Mouse (Mus musculus) brown adipose tissue, adult 24 weeks (tissue): ENCODE measurements around the gene Ggta1. TPM values are rescaled to one million over a fixed set of nuclear protein-coding genes. Genes with fewer than 3 reads are reported as not detected.
A peak's percentile ranks its signal among the peaks of the same experiment; 100 is the strongest.

Experiments
- H3K27ac ChIP-seq: fragments of 200-500 bp; replicated peaks from 2 replicates; pipeline ENCODE4 v1.5.1; 2012; ENCODE audit warnings: low read depth, mild to moderate bottlenecking, low read length
- H3K4me1 ChIP-seq: fragments of 200-500 bp; 2 replicates; pipeline ENCODE4 v1.6.1; 2012; ENCODE audit warnings: low read length, mixed read lengths; ENCODE audit not compliant: control insufficient read depth, insufficient read depth, insufficient read length
- H3K4me3 ChIP-seq: fragments of 200-500 bp; 2 replicates; pipeline ENCODE4 v1.5.1; 2012; ENCODE audit warnings: low read depth, mild to moderate bottlenecking, low read length, moderate library complexity; ENCODE audit not compliant: insufficient read depth
- polyA plus RNA-seq: library from polyadenylated mRNA; stranded (reverse); fragments of >200 nt; gene quantifications from 2 replicates; pipeline ENCODE4 v1.2.4, GENCODE M21; 2012; ENCODE audit not compliant: missing spikeins, insufficient read depth, insufficient read length

The Ggta1 gene
- polyA plus RNA-seq, 1 experiment, result 8.8 TPM

- Histone ChIP-seq H3K27ac (no peak overlapping the region), H3K4me1 (peaks cover 59% of the 10 kb centered on the region), H3K4me3 (no peak overlapping the region)
Observed at GRCm38 (mm10) chr2:35443325-35443724, 19.7 kb downstream of the Ggta1 start.

GRCm38 (mm10) chr2:35442079-35442478 is 21.0 kb downstream of the Ggta1 start:
- Histone ChIP-seq H3K4me1 (peaks cover 53% of the 10 kb centered on the region), H3K27ac (no peak overlapping the region)

GRCm38 (mm10) chr2:35441419-35441818 is 21.6 kb downstream of the Ggta1 start:
- Histone ChIP-seq H3K4me3 (no peak overlapping the region), H3K27ac (no peak overlapping the region), H3K4me1 (peaks cover 48% of the 10 kb centered on the region)

More at GRCm38 (mm10) chr2:35442079-35442478, 21.0 kb downstream of the Ggta1 start:
- no peak overlapping the region for H3K4me3 ChIP-seq

GRCm38 (mm10) chr2:35440480-35440879 is 22.6 kb downstream of the Ggta1 start:
- Histone ChIP-seq H3K4me3 (no peak overlapping the region), H3K27ac (no peak overlapping the region), H3K4me1 (peaks cover 39% of the 10 kb centered on the region)

GRCm38 (mm10) chr2:35437796-35438195 is 25.2 kb downstream of the Ggta1 start:
- Histone ChIP-seq H3K27ac (no peak overlapping the region), H3K4me1 (peaks cover 32% of the 10 kb centered on the region), H3K4me3 (no peak overlapping the region)

GRCm38 (mm10) chr2:35434576-35435123 is 28.4 kb downstream of the Ggta1 start:
- Histone ChIP-seq H3K27ac (peak overlapping the region; percentile 79), H3K4me3 (no peak overlapping the region), H3K4me1 (peaks cover 16% of the 10 kb centered on the region; the same call in 1 of the 2 replicates)

- peak overlapping the region; percentile 66 for H3K4me3 ChIP-seq
- peaks cover 26% of the 10 kb centered on the region; the same call in 1 of the 2 replicates for H3K4me1 ChIP-seq
- H3K27ac ChIP-seq, result peak overlapping the region; percentile 93
Observed at GRCm38 (mm10) chr2:35433428-35433827, 29.6 kb downstream of the Ggta1 start.

GRCm38 (mm10) chr2:35432472-35432871 is 30.6 kb downstream of the Ggta1 start:
- peak overlapping the region; percentile 93 for H3K27ac ChIP-seq
- H3K4me1 ChIP-seq, result peaks cover 30% of the 10 kb centered on the region
- H3K4me3 ChIP-seq, result peak overlapping the region; percentile 66

GRCm38 (mm10) chr2:35432011-35432410 is 31.0 kb downstream of the Ggta1 start:
- H3K4me3 ChIP-seq, result peak overlapping the region; percentile 66
- H3K4me1 ChIP-seq, result peaks cover 32% of the 10 kb centered on the region
- H3K27ac ChIP-seq, result peak overlapping the region; percentile 93

- Histone ChIP-seq H3K27ac (peak overlapping the region; percentile 93), H3K4me1 (peaks cover 37% of the 10 kb centered on the region), H3K4me3 (peak overlapping the region; percentile 66)
Observed at GRCm38 (mm10) chr2:35430806-35431205, 32.2 kb downstream of the Ggta1 start.

GRCm38 (mm10) chr2:35428615-35429300 is 34.3 kb downstream of the Ggta1 start:
- peak overlapping the region; percentile 21 for H3K4me3 ChIP-seq
- peak overlapping the region; percentile 39 for H3K27ac ChIP-seq
- H3K4me1 ChIP-seq, result peaks cover 40% of the 10 kb centered on the region

- Histone ChIP-seq H3K27ac (peak overlapping the region; percentile 76), H3K4me1 (peaks cover 34% of the 10 kb centered on the region), H3K4me3 (0 out of 2 replicates have a peak overlapping the region, but pooled peaks have one; percentile 4)
Observed at GRCm38 (mm10) chr2:35427559-35427958, 35.5 kb downstream of the Ggta1 start.

- Histone ChIP-seq H3K4me3 (no peak overlapping the region), H3K4me1 (peaks cover 27% of the 10 kb centered on the region), H3K27ac (no peak overlapping the region)
Observed at GRCm38 (mm10) chr2:35423711-35424339, 39.2 kb downstream of the Ggta1 start.

GRCm38 (mm10) chr2:35422384-35422783 is 40.6 kb downstream of the Ggta1 start:
- Histone ChIP-seq H3K27ac (no peak overlapping the region), H3K4me3 (no peak overlapping the region), H3K4me1 (peaks cover 18% of the 10 kb centered on the region)

- Histone ChIP-seq H3K4me3 (no peak overlapping the region), H3K27ac (no peak overlapping the region), H3K4me1 (peaks cover 15% of the 10 kb centered on the region)
Observed at GRCm38 (mm10) chr2:35420681-35421080, 42.4 kb downstream of the Ggta1 start.
